Mouse (Mus musculus) heart, postnatal 25 days (tissue): ENCODE measurements at regions not wholly inside any gene's neighbourhood (a gene's known extent, or its start where the extent isn't known, plus 50 kb on each side); places are given as distances from the start of the nearest gene placed in this dataset.

Source experiments
- DNase-seq: peaks from one replicate; pipeline ENCODE4 v3.0.0; 2022; ENCODE audit warnings: low spot score
- intact Hi-C: fragments of 180-260 bp; cut with DNase I; formaldehyde crosslinking; loops from one replicate; pipeline ENCODE4 v1.15.1; 2025

GRCm38 (mm10) chr9:67610696-67611095, 51.2 kb upstream of the Tln2 start:
- DNase-seq, result no peak
- intact Hi-C loops, result no loop called here

- DNase-seq, result no peak
- intact Hi-C loops, result no loop called here
These were observed 52.2 kb upstream of the Tln2 start for GRCm38 (mm10) chr9:67611676-67612075.

DNA sequence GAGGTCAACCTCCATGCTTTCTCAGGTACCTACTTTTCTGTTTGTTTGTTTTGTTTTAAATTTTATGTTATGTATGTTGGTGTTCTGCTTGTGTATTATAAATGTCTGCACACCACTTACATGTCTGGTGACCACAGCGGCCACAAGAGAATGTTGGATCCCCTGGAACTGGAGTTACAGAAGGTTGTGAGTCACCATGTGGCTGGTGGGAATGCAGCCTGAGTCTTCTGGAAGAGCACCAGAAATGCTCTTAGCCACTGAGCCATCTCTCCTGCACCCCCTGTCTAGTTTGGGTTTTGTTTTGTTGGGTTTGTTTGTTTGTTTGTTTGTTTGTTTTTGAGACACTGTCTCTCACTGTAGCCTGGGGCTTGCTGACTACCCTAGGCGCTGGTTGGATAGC, 52.6 kb upstream of the Tln2 start:
- intact Hi-C loops, result no loop called here
- no peak for DNase-seq

GRCm38 (mm10) chr9:67614068-67614727, 54.7 kb upstream of the Tln2 start:
- no peak for DNase-seq
- intact Hi-C loops, result no loop called here

GRCm38 (mm10) chr9:67616207-67616606, 56.7 kb upstream of the Tln2 start:
- DNase-seq, result no peak
- intact Hi-C loops, result no loop called here

DNA sequence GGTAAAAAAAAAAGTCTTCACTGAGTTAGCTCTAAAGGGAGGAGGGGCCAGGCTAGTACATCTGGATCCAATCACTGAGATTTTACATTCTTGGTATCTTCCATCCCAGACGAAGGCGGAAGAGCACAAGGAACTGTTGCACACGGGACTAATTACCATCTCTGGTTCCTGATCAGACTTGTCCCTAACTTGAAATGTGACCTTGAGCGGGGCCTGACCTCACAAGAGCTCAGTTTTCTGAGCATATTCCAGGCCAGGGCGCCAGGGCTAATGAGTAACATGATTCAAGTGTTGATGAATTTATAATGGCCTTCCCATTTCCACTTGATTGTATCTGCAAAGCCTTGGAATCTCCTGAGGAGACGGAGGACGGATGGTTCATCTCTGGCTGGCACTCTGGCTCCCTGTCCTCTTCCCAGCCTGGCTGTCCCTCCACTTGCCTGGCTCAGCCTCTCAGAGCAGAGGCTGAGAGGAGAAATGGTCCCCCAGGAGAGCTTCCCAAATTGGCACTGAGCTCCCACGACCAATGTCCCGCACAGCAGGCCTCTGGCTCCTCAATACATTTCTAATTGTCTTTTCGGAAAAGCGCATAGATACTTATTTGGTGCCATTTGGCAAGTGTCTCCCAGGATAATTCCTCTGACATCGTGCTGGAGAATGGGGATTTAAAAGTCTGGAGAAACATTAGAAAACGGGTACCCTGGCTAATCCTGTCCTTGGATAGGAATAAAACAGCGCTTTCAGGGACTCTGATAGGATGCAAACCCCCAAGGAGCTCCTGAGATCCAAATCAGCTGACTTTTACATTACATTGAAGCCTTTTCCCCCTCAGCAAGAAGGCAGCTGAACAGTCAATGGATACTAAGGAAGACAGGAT, 58.1 kb upstream of the Tln2 start:
- intact Hi-C loops, result no loop called here

GRCm38 (mm10) chr9:67620945-67621344, 61.4 kb upstream of the Tln2 start:
- DNase-seq, result no peak
- intact Hi-C loops, result no loop called here

More for the DNA sequence above, 58.1 kb upstream of the Tln2 start:
- DNase-seq, result no peak

- intact Hi-C loops, result no loop called here
- DNase-seq, result no peak
These were observed 67.7 kb upstream of the Tln2 start for GRCm38 (mm10) chr9:67627196-67627595.

- DNase-seq, result no peak
- intact Hi-C loops, result loop anchor here (5.0 kb wide), 1 partner anchor 82 kb away; no protein-coding TSS in a partner anchor
These were observed 70.1 kb upstream of the Tln2 start for GRCm38 (mm10) chr9:67629624-67630023.

GRCm38 (mm10) chr9:67630173-67630572, 70.7 kb upstream of the Tln2 start:
- intact Hi-C loops, result loop anchor here (5.0 kb wide), 1 partner anchor 83 kb away; no protein-coding TSS in a partner anchor

GRCm38 (mm10) chr9:67631741-67632243, 72.3 kb upstream of the Tln2 start:
- DNase-seq, result no peak
- intact Hi-C loops, result loop anchor here (5.0 kb wide), 1 partner anchor 84 kb away; no protein-coding TSS in a partner anchor

More at GRCm38 (mm10) chr9:67630173-67630572, 70.7 kb upstream of the Tln2 start:
- DNase-seq, result no peak

- DNase-seq, result peak; percentile 5
- intact Hi-C loops, result loop anchor here (5.0 kb wide), 1 partner anchor 85 kb away; no protein-coding TSS in a partner anchor
These were observed 73.1 kb upstream of the Tln2 start for GRCm38 (mm10) chr9:67632521-67633025.

DNA sequence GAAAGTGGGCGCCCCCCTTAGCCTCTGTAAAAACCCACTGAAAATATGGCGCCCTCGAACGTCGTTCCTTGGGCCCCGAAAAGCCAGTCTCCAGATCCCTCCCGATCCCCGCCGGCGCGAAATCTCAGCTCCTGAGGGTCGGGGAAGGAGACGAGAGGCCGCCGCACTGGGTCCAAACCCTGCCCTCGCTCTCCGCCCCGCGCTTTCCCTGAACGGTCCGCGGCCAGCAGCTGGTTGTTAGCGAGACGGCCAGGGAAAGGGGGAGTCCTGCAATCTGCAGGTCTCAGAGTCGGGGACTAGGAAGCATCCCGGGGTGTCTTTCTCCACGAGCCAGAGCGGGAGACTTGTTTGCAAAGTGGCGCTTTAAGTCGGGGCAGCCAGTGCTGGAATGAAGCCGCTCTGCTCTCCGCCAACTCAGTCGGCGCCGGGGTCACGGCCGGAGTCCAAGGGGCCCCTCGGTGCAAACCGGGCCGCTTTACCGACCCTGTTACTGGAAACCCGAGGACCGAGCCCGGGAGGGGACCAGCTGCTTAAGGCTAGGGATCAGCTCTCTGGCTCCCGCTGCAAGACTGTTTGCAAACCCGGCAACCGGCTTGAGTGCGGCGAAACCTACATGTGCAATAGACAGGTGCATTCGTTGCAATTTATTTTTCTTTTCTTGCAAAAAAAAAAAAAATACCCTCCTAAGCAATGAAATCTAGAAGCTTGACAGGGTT, 73.7 kb upstream of the Tln2 start:
- peak; percentile 21 for DNase-seq
- intact Hi-C loops, result loop anchor here (5.0 kb wide), 1 partner anchor 86 kb away; no protein-coding TSS in a partner anchor

DNA sequence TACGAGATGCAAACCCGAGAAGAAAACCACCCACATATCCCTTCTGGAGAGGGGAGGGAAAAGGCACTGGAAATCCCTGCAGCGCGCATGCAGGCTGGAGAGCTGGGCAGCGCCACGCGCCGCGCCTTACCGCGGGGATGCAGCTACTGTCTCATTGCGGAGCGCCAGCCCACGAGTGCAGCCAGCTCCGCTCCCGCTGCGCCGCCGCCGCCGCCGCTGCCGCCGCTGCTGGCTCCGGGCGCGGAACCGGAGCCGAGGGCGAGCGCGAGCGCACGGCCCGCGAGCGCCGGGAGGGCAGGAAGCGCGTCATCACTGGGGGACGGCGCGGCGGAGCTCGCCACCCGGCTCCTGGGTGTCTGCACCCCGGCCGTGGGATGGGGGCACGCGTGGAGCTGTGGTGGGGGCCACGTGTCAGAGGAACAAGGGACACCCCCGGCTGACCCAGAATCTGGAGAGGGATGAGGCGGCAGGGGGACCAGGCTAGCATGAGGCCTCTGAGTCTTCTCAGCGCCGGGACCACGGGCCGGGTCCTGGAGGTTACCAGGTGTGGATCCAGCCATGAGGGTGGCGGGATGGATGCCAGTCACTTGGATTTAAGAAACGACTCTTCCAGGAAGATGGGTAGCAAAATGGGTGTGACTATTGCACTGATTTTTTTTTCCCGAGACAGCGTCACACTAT, 74.4 kb upstream of the Tln2 start:
- intact Hi-C loops, result loop anchor here (2.0 to 5.0 kb wide), 2 partner anchors 87 to 319 kb away; no protein-coding TSS in a partner anchor
- peak; percentile 42 for DNase-seq

GRCm38 (mm10) chr9:67646820-67647219, 87.3 kb upstream of the Tln2 start:
- DNase-seq, result no peak
- intact Hi-C loops, result no loop called here

GRCm38 (mm10) chr9:67664773-67665172, 94.5 kb upstream of the C2cd4b start:
- intact Hi-C loops, result no loop called here
- no peak for DNase-seq

DNA sequence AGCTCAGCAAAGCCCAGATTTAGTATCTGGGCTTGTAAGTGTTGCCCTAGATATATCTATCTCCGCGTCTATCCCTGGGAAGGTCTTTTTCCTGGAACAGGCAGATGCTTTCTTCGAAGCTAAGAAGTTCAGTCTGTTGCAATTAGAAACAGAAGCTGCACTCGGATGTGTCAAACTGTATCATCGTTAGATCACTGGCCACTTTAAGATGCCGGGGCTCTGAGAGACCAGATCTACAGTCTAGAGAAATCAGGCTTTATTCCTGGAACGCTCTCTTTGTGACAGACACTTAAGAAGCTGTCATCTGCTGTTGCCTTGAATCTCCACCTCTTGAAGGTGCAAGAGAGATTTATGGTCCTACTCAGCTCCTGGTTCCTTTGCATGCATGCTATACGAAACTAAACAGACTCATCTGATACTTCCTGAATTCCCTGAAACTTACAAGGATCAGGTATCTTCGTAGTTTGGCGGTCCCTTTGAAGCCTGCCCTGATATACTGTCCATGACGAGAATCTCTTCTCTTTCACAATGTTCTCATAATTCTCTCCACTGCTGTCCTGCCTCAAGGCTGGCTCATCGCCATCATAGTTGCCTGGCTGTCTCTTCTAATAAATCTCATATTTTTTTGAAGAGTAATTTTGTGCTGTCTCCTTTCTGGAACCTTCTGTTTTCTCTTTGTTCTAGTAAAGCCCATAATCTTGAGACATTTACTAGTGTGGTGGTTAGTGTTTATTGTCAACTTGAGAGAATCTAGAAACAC, 88.8 kb upstream of the C2cd4b start:
- DNase-seq, result no peak
- intact Hi-C loops, result no loop called here

DNA sequence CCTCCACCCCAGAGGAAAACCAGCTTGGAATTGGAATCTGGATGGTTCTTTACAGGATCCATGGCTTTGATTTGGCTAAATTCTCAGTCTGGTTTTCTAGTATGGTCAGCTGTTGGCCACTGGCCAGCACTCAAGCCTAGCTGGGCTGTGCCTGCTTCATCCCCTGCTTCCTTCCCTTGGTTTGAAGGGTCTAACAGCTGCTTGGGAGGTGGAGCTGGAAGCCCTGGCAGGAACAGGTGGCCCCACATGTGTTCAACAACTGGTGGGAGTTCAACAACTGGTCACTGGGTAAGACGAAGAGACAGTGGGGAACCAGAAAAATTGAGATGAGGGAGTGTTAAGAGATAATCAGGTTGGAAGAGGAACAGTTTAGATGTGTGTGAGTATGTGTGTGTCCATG, 82.3 kb upstream of the C2cd4b start:
- intact Hi-C loops, result no loop called here
- no peak for DNase-seq

- no peak for DNase-seq
- intact Hi-C loops, result loop anchor here (5.0 kb wide), 1 partner anchor 119 kb away; no protein-coding TSS in a partner anchor
These were observed 75.9 kb upstream of the C2cd4b start for GRCm38 (mm10) chr9:67683367-67683766.
